Mouse (Mus musculus) brain, embryonic 14.5 days (tissue): ENCODE measurements around the gene Olfr640.

Experiments used
- CTCF ChIP-seq: fragments of 200-500 bp; IDR thresholded peaks from 2 replicates; pipeline ENCODE4 v1.5.1; 2012; ENCODE audit warnings: inconsistent platforms, mild to moderate bottlenecking, moderate library complexity, borderline replicate concordance; ENCODE audit not compliant: insufficient read depth, insufficient read length; ENCODE audit errors: extremely low read depth
- POLR2A ChIP-seq: fragments of 200-500 bp; IDR thresholded peaks from 2 replicates; pipeline ENCODE4 v1.6.1; 2012; ENCODE audit warnings: mild to moderate bottlenecking, inconsistent platforms, borderline replicate concordance; ENCODE audit not compliant: poor library complexity, insufficient read depth, insufficient read length, severe bottlenecking; ENCODE audit errors: extremely low read depth

DNA sequence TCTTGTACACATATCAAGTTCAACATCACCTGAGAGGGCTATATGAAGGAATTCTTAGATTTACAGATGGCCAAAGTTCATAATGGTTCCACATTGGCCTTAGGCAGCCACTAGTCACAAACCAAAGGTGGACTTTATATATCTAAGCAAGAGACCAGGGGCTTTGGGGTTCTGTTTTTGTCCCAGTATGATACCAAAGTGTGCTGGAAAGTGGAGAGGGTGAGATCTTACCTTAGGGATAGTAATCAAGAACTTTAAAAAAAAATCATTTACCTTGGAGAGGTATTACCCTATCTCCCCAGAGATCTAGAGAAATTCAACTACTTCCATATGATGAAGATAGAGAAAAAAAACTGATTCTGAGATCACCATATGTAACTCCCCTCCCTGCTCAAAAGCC, 8.2 kb downstream of the Olfr640 start, which contains the start of gene Olfr639:
- TF ChIP-seq POLR2A (no peak), CTCF (no peak)
